Mouse (Mus musculus) thymus, adult 2 months (tissue): ENCODE results near the gene Rnaseh2c. TPM values are rescaled to one million over a fixed set of nuclear protein-coding genes. Genes with fewer than 3 reads are reported as not detected.

ENCODE experiments used
- DNase-seq: peaks from one replicate; pipeline ENCODE4 v3.0.0; 2021
- H3K27ac ChIP-seq: fragments of 200-500 bp; 2 replicates; pipeline ENCODE4 v1.5.1; 2012; ENCODE audit warnings: low read length, control low read depth; ENCODE audit not compliant: control insufficient read depth, insufficient read depth
- H3K27me3 ChIP-seq: fragments of 200-500 bp; 2 replicates; pipeline ENCODE4 v1.6.1; 2012; ENCODE audit warnings: mild to moderate bottlenecking, low read length, moderate library complexity, mixed read lengths; ENCODE audit not compliant: control insufficient read depth, insufficient read depth
- H3K36me3 ChIP-seq: fragments of 200-500 bp; 2 replicates; pipeline ENCODE4 v1.6.1; 2012; ENCODE audit warnings: mild to moderate bottlenecking, low read length, moderate library complexity; ENCODE audit not compliant: control insufficient read depth, insufficient read depth
- H3K4me1 ChIP-seq: fragments of 200-500 bp; replicated peaks from 2 replicates; pipeline ENCODE4 v1.6.1; 2012; ENCODE audit warnings: low read length; ENCODE audit not compliant: control insufficient read depth, insufficient read depth
- H3K4me3 ChIP-seq: fragments of 200-500 bp; 2 replicates; pipeline ENCODE4 v1.5.1; 2012; ENCODE audit warnings: mild to moderate bottlenecking, low read length, control low read depth, moderate library complexity; ENCODE audit not compliant: control insufficient read depth, insufficient read depth
- CTCF ChIP-seq: fragments of 200-500 bp; IDR thresholded peaks from 2 replicates; pipeline ENCODE4 v1.5.1; 2012; ENCODE audit warnings: mild to moderate bottlenecking, control low read depth, low read length, moderate library complexity, borderline replicate concordance; ENCODE audit not compliant: control insufficient read depth, poor library complexity, insufficient read depth; ENCODE audit errors: extremely low read depth
- POLR2A ChIP-seq: fragments of 200-500 bp; IDR thresholded peaks from 2 replicates; pipeline ENCODE4 v1.6.1; 2012; ENCODE audit warnings: mild to moderate bottlenecking, low read length, control low read depth, moderate library complexity; ENCODE audit not compliant: control insufficient read depth, poor library complexity, insufficient read depth; ENCODE audit errors: extremely low read depth
- WGBS: fragments of 180-500 bp; shearing (Covaris S2); methylation state at CpG from one replicate; pipeline ENCODE4 v1.1.7; 2018; 5-methylcytosine and 5-hydroxymethylcytosine counted together
- polyA plus RNA-seq: library from polyadenylated mRNA; depleted of rRNA; stranded (reverse); fragments of >200 nt; gene quantifications from 2 replicates; pipeline ENCODE4 v1.2.3, GENCODE M21; 2012

Gene Rnaseh2c
- polyA plus RNA-seq, 1 experiment: 87.0 TPM

- WGBS: 61% methylated on average over 10 of the region's 10 CpGs
- H3K4me1 ChIP-seq: peaks cover 15% of the 10 kb centered on the region
- H3K27ac ChIP-seq: no peak overlapping the region; the same call in 1 of the 2 replicates
- no peaks in the 10 kb centered on the region for H3K27me3 ChIP-seq
- no peak for TF ChIP-seq POLR2A
- TF ChIP-seq CTCF: no peak
- peak overlapping the region; percentile 85 for H3K4me3 ChIP-seq
- peaks cover 42% of the 10 kb centered on the region for H3K36me3 ChIP-seq
- DNase-seq: no peak
Observed at GRCm38 (mm10) chr19:5609171-5609546, 7.5 kb downstream of the Rnaseh2c start.

- H3K27ac ChIP-seq: peak within 1 kb of the TSS; percentile 79
- no peaks in the 10 kb centered on the region for H3K27me3 ChIP-seq
- TF ChIP-seq POLR2A: peak; percentile 81
- no peak for TF ChIP-seq CTCF
- peaks cover 38% of the 10 kb centered on the region for H3K36me3 ChIP-seq
- WGBS: under 1% methylated on average over 55 of the region's 55 CpGs
- peaks cover 15% of the 10 kb centered on the region for H3K4me1 ChIP-seq
- peak; percentile 91 for DNase-seq
- peak within 1 kb of the TSS; percentile 85 for H3K4me3 ChIP-seq
Observed at GRCm38 (mm10) chr19:5609547-5610404, 8.1 kb downstream of the Rnaseh2c start, which contains the start of gene Kat5. Gene Kat5 (minus strand): TSS chr19:5610237.

GRCm38 (mm10) chr19:5611973-5612372, 10.3 kb downstream of the Rnaseh2c start:
- TF ChIP-seq CTCF: no peak
- TF ChIP-seq POLR2A: no peak
- WGBS: 83% methylated on average over 1 of the region's 1 CpGs
- Histone ChIP-seq H3K27ac (no peak overlapping the region), H3K4me3 (no peak overlapping the region), H3K36me3 (peaks cover 16% of the 10 kb centered on the region), H3K27me3 (no peaks in the 10 kb centered on the region), H3K4me1 (peaks cover 15% of the 10 kb centered on the region)
- DNase-seq: peak; percentile 33

GRCm38 (mm10) chr19:5612762-5613411, 11.2 kb downstream of the Rnaseh2c start:
- WGBS: 67% methylated on average over 3 of the region's 3 CpGs
- no peak for DNase-seq

GRCm38 (mm10) chr19:5614953-5615352, 13.3 kb downstream of the Rnaseh2c start:
- DNase-seq: no peak
- Histone ChIP-seq H3K4me1 (peaks cover 5% of the 10 kb centered on the region), H3K27me3 (no peaks in the 10 kb centered on the region), H3K4me3 (no peak overlapping the region), H3K36me3 (no peaks in the 10 kb centered on the region), H3K27ac (no peak overlapping the region)
- TF ChIP-seq CTCF: no peak
- no peak for TF ChIP-seq POLR2A
- WGBS: 90% methylated on average over 2 of the region's 2 CpGs

More at GRCm38 (mm10) chr19:5612762-5613411, 11.2 kb downstream of the Rnaseh2c start:
- peaks cover 15% of the 10 kb centered on the region for H3K4me1 ChIP-seq
- H3K27me3 ChIP-seq: no peaks in the 10 kb centered on the region
- peaks cover 6% of the 10 kb centered on the region; the same call in 1 of the 2 replicates for H3K36me3 ChIP-seq
- H3K27ac ChIP-seq: no peak overlapping the region
- TF ChIP-seq POLR2A (no peak), CTCF (no peak)
- H3K4me3 ChIP-seq: no peak overlapping the region

GRCm38 (mm10) chr19:5620007-5620406, 18.3 kb downstream of the Rnaseh2c start:
- H3K4me3 ChIP-seq: no peak overlapping the region
- H3K27me3 ChIP-seq: no peaks in the 10 kb centered on the region
- no peak for TF ChIP-seq POLR2A
- 78% methylated on average over 4 of the region's 4 CpGs for WGBS
- no peak for DNase-seq
- no peaks in the 10 kb centered on the region for H3K4me1 ChIP-seq
- H3K27ac ChIP-seq: no peak overlapping the region
- no peaks in the 10 kb centered on the region for H3K36me3 ChIP-seq
